Mouse (Mus musculus): ENCODE measurements around the gene Asic2.

Gene Asic2

DNA sequence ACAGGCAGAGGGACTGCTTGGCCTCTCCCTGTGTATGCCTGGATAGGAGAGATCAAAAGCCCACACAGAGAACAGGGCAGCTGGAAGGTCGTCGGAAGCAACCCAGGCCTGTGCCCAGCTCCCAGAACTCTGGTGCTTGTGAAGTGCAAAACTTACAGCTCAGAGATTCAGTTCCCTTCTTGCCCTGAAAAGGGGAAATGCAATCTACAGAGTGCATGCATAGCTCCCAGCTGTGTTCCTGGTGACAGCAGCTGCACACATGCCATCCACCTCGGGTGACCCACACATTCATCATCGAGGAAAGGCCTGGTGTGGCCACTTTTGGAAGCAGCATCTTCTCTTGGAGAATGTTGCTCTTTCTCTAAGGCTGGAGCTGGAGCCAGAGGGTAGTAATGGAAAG lies 13.9 kb downstream of the Asic2 start:
- DNase-seq (ENCODE audit: low spot score in 2 of 2): no peak

GRCm38 (mm10) chr11:81948021-81948420 lies 20.2 kb downstream of the Asic2 start:
- DNase-seq (ENCODE audit: low spot score in 2 of 2): no peak

GRCm38 (mm10) chr11:81942167-81942566 lies 26.1 kb downstream of the Asic2 start:
- no peak for DNase-seq (ENCODE audit: low spot score in 2 of 2)

DNA sequence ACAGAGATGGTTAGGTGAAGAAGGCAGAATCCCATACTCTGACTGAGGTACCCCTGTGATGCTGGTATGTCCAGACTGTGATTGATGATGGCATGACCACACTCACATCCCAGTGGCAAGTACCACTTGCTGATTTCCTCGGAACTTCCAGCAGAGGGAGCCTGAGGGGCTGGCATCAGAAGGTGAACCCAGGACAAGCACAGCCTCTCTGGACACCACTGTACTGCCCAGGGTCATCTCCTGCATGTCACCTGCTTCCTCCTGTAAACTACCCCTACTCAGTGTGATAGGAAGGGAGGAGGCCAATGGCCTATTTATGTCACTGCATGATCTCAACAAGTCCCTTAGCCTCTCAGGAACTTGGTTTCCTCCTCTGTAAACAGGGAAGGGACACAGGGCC lies 27.3 kb downstream of the Asic2 start:
- peak in 1 of 2 experiments; percentile 41 for DNase-seq (ENCODE audit: low spot score in 2 of 2)

- DNase-seq (ENCODE audit: low spot score in 2 of 2): no peak
Measured at GRCm38 (mm10) chr11:81937516-81937915, 30.7 kb downstream of the Asic2 start.

DNA sequence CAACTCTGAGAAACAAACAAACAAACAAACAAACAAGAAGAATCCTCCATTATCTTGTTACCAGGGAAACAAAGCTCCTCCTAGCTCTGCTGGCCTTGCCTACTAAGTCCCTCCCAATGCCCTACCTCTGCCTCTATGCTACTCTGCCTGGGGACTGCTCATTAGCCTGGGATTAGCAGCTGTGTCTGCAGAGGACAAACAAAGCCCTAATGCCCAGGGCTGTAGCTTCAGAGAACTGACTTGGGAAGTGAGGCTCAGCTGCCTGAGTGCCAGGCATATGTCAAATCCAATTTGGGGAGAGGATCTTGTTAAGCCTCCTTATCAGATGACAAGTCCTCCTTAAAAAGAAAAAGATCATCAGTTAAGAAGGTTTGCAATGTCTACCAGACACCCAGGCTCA lies 41.9 kb downstream of the Asic2 start:
- no peak for DNase-seq (ENCODE audit: low spot score in 2 of 2)

DNA sequence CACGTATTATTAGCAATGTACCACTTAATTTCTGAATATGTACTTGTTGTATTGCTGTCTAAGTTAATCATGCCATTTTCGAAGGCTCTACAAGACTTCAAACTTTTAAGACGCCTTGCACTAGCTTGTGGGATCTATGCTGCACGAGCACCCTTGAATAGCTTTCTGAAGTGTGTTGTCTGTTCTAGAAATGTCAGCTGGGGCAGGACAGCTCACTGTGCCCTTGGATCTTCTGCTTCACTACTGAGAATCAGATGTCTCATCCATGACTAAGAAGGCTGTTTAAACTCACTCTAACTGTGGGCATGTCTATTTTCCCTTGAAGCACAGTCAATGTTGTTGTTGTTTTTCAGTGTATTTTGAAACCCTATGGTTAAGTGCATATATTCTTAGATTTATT lies 44.6 kb downstream of the Asic2 start:
- DNase-seq (ENCODE audit: low spot score in 2 of 2): no peak

- no peak for DNase-seq (ENCODE audit: low spot score in 2 of 2)
Measured at GRCm38 (mm10) chr11:81923096-81923495, 45.2 kb downstream of the Asic2 start.

DNA sequence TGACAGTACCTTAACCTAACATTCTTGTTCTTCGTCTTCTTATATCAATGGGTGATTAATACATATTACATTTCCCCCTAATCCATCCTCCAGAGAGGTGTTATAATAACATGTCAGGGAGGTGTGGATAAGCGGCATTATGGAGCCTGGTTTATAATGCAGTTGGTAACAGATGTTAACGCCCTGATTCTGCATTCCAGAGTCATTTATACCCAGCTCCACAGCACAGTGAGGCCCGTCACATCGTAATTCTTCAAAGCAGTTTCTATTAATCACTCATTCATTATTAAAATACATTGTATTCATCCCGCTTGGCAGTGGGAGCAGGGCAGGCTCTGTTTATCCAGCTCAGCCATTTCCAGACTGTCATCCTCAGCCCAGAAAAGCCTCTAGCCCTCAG lies 52.8 kb downstream of the Asic2 start:
- no peak for DNase-seq (ENCODE audit: low spot score in 2 of 2)

DNA sequence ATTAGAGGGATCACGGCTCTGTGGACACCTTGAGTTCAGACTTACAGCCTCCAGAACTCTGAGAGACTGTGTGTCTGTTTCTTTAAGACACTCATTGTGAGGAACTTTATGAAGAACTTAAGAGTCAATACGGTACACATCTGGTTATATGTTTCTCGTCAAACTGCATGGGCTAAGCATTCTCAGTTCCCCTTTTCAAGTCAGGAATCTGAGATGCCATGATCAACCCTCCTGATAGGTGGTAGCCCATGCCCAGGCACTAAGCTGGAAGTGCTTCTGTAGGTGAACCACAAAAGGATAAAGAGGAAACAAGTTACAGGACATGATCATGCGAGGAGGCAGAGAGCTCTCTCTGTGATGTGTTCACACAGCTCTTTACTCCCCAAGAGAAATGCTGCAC lies 55.2 kb downstream of the Asic2 start:
- no peak for DNase-seq (ENCODE audit: low spot score in 2 of 2)

DNA sequence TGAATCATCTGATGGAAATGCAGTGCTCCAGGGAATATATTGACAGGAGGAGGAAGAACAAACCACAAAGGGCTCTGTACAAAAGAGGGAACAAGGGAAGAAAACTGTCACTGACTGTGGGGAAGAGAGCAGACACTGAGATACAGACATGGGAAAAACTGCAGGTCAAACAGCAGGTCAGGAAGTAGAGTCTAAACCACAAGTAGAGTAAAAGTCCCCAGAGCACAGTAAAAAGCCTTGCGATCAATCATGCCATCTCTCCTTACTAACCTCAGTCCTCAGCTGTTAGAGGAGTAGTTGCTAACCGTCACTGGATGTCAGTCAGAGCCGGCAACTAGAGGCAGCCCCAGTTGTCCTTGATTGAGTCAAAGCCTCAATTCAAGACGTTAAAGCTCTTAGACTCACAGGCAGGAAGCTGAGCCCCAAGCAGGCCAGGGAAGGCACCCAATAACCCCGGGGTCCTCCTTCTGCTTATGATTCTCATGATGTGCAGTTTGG lies 58.8 kb downstream of the Asic2 start:
- no peak for DNase-seq (ENCODE audit: low spot score in 2 of 2)

DNA sequence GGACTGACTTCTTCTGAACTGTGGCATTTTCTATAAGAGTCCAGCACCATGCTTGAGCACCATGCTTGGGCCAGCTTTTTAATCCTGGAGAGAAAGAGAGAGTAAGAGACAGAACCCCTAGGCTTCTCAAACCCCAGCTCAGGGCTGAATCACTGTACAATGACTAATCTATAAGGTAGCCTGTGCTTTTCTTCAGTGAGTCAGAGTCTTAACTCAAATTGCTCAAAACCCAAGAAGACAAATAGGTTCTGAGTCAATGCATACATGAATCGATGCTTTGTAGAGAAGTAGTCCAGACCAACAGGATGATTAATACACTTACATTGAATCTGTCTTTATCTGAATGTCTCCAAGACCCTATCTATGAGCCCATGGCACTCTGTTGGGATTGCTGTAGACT lies 59.5 kb downstream of the Asic2 start:
- no peak for DNase-seq (ENCODE audit: low spot score in 2 of 2)

DNA sequence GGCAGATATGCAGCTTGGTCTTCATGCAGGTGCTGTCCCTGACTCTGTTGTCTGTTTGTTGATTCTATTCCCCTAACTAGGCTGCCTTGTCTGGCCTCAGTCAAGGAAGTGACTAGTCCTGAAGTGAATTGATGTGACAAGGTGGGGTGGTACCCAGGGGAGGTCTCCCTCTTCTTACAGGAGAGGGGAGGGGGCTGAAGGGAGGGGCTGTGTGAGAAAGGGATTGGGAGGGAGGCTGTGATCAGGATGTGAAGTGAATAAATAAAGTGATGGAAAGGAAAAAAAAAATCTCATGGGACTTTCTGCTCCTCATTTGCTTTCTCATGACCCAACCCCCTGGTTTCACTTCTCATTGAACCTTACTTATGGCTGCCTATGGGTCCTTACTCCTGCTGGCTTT lies 65.9 kb downstream of the Asic2 start:
- DNase-seq (ENCODE audit: low spot score in 2 of 2): no peak

GRCm38 (mm10) chr11:81897547-81898354 lies 70.5 kb downstream of the Asic2 start:
- DNase-seq (ENCODE audit: low spot score in 2 of 2): peak; percentile 44 to 53

DNA sequence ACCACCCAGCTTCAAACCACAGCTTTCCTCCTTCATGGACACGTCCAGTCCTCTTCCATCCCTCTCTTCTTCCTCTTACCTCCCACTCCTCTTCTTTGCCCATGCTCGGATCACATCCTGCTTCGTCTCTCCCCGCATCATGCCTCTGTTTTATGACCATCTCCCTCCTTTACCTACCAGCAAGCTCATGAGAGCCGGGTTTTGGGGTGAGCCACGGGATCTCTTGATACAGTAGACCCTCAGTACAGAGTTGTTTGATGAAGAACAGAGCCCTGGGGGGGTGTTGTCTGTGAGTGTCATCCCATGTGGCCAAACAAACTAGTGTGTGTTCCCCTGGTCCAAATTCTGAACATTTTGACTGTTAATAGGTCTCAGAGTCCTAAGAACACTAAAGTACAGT lies 71.7 kb downstream of the Asic2 start:
- no peak for DNase-seq (ENCODE audit: low spot score in 2 of 2)

GRCm38 (mm10) chr11:81871506-81872213 lies 96.6 kb downstream of the Asic2 start:
- no peak for DNase-seq (ENCODE audit: low spot score in 2 of 2)

DNA sequence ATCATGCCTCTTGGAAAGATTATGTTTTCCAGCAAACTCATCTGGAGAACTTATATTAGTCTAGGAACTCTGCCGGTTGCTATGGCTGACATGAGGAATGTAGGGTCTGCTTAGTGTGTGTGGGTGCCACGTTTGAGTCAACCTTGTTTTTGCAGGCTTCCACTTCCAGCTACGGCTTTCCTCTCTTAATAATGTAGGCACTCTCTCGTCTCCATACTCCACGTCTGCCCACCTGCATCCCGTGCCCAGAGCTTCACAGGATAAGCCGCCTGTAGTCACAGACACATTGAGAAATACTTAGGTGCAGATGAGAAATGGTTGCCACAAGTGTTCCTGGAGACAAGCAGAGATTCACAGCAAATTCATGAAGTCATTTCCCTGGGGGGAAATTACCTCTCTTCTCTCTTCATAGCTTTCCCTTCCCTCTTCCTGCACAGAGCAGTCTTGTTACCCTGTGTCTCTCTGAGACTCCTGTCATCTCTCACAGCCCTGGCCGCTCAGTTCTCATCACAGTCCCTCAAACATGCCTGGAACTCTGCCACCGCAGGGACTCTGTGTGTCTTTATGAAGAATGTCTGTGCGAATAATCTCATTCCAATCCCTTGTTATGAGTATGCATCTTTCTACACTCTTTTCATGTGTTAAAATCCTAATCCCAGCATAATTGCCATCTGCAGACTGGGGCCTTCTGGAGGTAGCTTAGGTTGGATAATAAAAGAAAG lies 102.4 kb downstream of the Asic2 start:
- peak; percentile 43 to 56 for DNase-seq (ENCODE audit: low spot score in 2 of 2)

DNA sequence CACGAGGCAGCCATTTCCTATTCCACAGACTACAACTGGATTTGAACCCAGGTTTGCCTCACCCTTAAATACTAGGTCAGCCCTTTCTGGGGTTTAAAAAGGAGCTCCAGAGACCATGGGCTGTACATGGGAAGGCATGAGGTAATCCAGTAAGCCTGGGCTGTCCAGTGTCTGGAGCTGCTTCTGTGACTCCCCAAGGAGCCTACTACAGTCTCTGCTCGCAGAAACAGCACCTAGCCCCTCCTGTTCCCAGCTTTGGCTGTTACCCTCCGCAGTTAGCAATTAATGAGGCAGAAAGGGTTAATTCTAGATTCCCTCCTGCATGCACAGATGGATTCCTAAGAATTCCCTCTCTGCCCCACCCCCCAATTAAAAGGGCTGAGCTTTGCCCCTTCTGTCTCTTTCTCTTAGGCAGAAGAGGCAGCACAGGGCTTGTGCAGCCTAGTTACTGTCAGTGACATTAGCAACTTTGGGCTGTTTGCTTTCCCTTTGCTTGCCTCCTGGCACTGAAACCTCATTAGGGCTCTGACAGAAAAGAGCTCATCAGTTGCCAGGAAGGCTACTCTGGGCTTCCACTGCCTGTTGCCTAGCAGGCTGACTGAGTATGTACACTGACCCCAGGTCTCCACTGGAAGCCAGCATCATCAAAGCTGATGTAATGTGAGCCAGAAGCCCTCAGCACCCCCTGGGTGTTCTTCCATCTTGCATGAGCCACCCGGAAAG lies 107.8 kb downstream of the Asic2 start, which contains the start of gene 5530401A14Rik:
5530401A14Rik (plus strand) TSS at position 424 of the 723 bp plus-strand sequence.
- DNase-seq (ENCODE audit: low spot score in 2 of 2): peak; percentile 17 to 27

- DNase-seq (ENCODE audit: low spot score in 2 of 2): no peak
Measured at GRCm38 (mm10) chr11:81847773-81848490, 120.3 kb downstream of the Asic2 start.

DNA sequence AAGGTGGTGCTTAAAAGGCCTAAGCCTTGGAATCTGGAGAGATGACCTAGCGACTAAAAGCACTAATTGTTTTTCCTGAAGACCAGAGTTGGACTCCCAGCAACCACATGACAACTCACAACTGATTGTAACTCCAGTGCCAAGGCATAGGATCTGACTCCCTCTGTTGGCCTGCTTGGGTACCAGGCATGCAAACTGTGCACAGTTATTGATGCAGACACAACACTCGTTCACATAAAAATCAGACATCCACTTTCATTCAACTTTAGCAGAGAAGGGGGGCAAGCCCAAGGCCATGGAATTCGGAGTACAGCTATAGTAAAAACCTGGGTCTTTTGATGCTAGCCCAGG lies 122.6 kb downstream of the Asic2 start:
- no peak for DNase-seq (ENCODE audit: low spot score in 2 of 2)

Measured in right cerebral cortex, adult 2 months (tissue).